Mouse (Mus musculus) adrenal gland, adult 18-20 months (tissue): ENCODE data around the gene Lypla2. TPM values are rescaled to one million over a fixed set of nuclear protein-coding genes. Genes with fewer than 3 reads are reported as not detected.

Experiments used
- DNase-seq, 2 experiments: peaks; one replicate each; pipeline ENCODE4 v3.0.0; 2021 to 2022; ENCODE audit warnings: low spot score in 2 of 2
- total RNA-seq, 2 experiments: library from RNA; stranded (reverse); gene quantifications; 1 replicate in 1 of 2; 2 replicates in 1 of 2; pipeline ENCODE4 v1.2.3; 2021

The Lypla2 gene
- total RNA-seq, 2 experiments from 2014 or later, result 71.4 to 71.5 TPM

GRCm38 (mm10) chr4:135972911-135973811, 735 bp upstream of the Lypla2 start:
- peak in 1 of 2 experiments; percentile 25 for DNase-seq

- peak in 1 of 2 experiments; percentile 24 for DNase-seq
Observed at GRCm38 (mm10) chr4:135971805-135972555, 446 bp downstream of the Lypla2 start.

GRCm38 (mm10) chr4:135970585-135970984, 1.8 kb downstream of the Lypla2 start:
- DNase-seq, result no peak

- DNase-seq, result peak in 1 of 2 experiments; percentile 20
Observed at GRCm38 (mm10) chr4:135969070-135969750, 3.2 kb downstream of the Lypla2 start.

- no peak for DNase-seq
Observed at GRCm38 (mm10) chr4:135968271-135968869, 4.1 kb downstream of the Lypla2 start.

GRCm38 (mm10) chr4:135967086-135967760, 5.2 kb downstream of the Lypla2 start:
- DNase-seq, result no peak

GRCm38 (mm10) chr4:135966283-135966682, 6.1 kb downstream of the Lypla2 start:
- no peak for DNase-seq

GRCm38 (mm10) chr4:135965113-135965512, 7.3 kb downstream of the Lypla2 start:
- DNase-seq, result no peak

- DNase-seq, result peak in 1 of 2 experiments; percentile 63
Observed at GRCm38 (mm10) chr4:135964426-135964825, 8.0 kb downstream of the Lypla2 start.

- DNase-seq, result peak; percentile 92 to 94
Observed at GRCm38 (mm10) chr4:135963457-135964193, 8.8 kb downstream of the Lypla2 start, which contains the start of gene Gale. TSS of gene Gale (plus strand) at chr4:135963727.

GRCm38 (mm10) chr4:135962946-135963345, 9.5 kb downstream of the Lypla2 start:
- no peak for DNase-seq

GRCm38 (mm10) chr4:135962198-135962597, 10.2 kb downstream of the Lypla2 start:
- no peak for DNase-seq

- DNase-seq, result no peak
Observed at GRCm38 (mm10) chr4:135961709-135962108, 10.7 kb downstream of the Lypla2 start.

- DNase-seq, result peak; percentile 75 to 79
Observed at GRCm38 (mm10) chr4:135960717-135961116, 11.7 kb downstream of the Lypla2 start.

GRCm38 (mm10) chr4:135958354-135958753, 14.1 kb downstream of the Lypla2 start:
- DNase-seq, result no peak

- no peak for DNase-seq
Observed at GRCm38 (mm10) chr4:135955886-135956285, 16.5 kb downstream of the Lypla2 start.

- peak; percentile 71 to 81 for DNase-seq
Observed at GRCm38 (mm10) chr4:135954241-135954640, 18.2 kb downstream of the Lypla2 start.

GRCm38 (mm10) chr4:135953179-135953578, 19.2 kb downstream of the Lypla2 start:
- DNase-seq, result no peak

GRCm38 (mm10) chr4:135951505-135951904, 20.9 kb downstream of the Lypla2 start:
- DNase-seq, result no peak

- DNase-seq, result no peak
Observed at GRCm38 (mm10) chr4:135950365-135950764, 22.1 kb downstream of the Lypla2 start.
